Mouse (Mus musculus) CH12.LX (cell line): ENCODE results near the gene Synpo2l. TPM values are rescaled to one million over a fixed set of nuclear protein-coding genes. Genes with fewer than 3 reads are reported as not detected.

Experiments used
- DNase-seq: peaks from one replicate; pipeline ENCODE4 v3.0.0-alpha.2; 2013; ENCODE audit errors: extremely low read depth
- H3K27ac ChIP-seq: 2 replicates; pipeline ENCODE4 v1.5.1; 2012; ENCODE audit warnings: low read depth, mild to moderate bottlenecking, control low read depth, moderate library complexity; ENCODE audit not compliant: insufficient read depth
- H3K27me3 ChIP-seq: replicated peaks from 2 replicates; pipeline ENCODE3; 2012; ENCODE audit warnings: inconsistent platforms
- H3K36me3 ChIP-seq, 2 experiments: replicated peaks in 1 of 2; 2 replicates each; pipeline versions ENCODE3 to v1.6.1; 2012; ENCODE audit warnings: inconsistent platforms in 1 of 2, low read length in 1 of 2, mild to moderate bottlenecking in 1 of 2, mixed read lengths in 1 of 2, moderate library complexity in 1 of 2; ENCODE audit not compliant: control insufficient read depth in 1 of 2, insufficient read depth in 1 of 2
- H3K4me1 ChIP-seq, 2 experiments: 2 replicates each; pipeline ENCODE4 v1.6.1; 2012; ENCODE audit warnings: inconsistent platforms in 1 of 2, moderate library complexity in 1 of 2; ENCODE audit not compliant: insufficient read depth in 2 of 2, control insufficient read depth in 1 of 2
- H3K4me2 ChIP-seq: 2 replicates; pipeline ENCODE4 v1.6.1; 2012; ENCODE audit warnings: low read depth, mild to moderate bottlenecking, control low read depth; ENCODE audit not compliant: poor library complexity, insufficient read depth, severe bottlenecking
- H3K4me3 ChIP-seq, 3 experiments: fragments of 150-350 bp in 1 of 3; sonication (generic) in 1 of 3; replicated peaks in 1 of 3; 2 replicates each; pipeline versions ENCODE3 to v1.5.1; 2011 to 2012; ENCODE audit warnings: low read depth in 2 of 3, low read length in 2 of 3, mild to moderate bottlenecking in 2 of 3, moderate library complexity in 2 of 3, control low read depth in 1 of 3, improper control_type of control experiment in 1 of 3, inconsistent platforms in 1 of 3, mixed read lengths in 1 of 3; ENCODE audit not compliant: poor library complexity in 1 of 3
- H3K79me2 ChIP-seq: replicated peaks from 2 replicates; pipeline ENCODE4 v1.6.1; 2012; ENCODE audit warnings: mild to moderate bottlenecking, moderate library complexity; ENCODE audit not compliant: control insufficient read depth, poor library complexity, insufficient read depth, severe bottlenecking; ENCODE audit errors: extremely low read depth
- H3K9ac ChIP-seq: 2 replicates; pipeline ENCODE4 v1.6.1; 2012; ENCODE audit warnings: low read depth, mild to moderate bottlenecking, control low read depth, moderate library complexity; ENCODE audit not compliant: insufficient read depth
- H3K9me3 ChIP-seq: replicated peaks from 2 replicates; pipeline ENCODE3; 2012; ENCODE audit warnings: low read length, inconsistent platforms, mixed read lengths
- CHD1 ChIP-seq: IDR thresholded peaks from 2 replicates; pipeline ENCODE4 v1.6.1; 2012; ENCODE audit warnings: low read depth, low read length, improper control_type of control experiment, inconsistent platforms
- ELF1 ChIP-seq: IDR thresholded peaks from 2 replicates; pipeline ENCODE4 v1.6.1; 2014; ENCODE audit warnings: low read depth, mild to moderate bottlenecking, inconsistent platforms, low read length, improper control_type of control experiment
- EP300 ChIP-seq: IDR thresholded peaks from 2 replicates; pipeline ENCODE4 v1.6.1; 2011; ENCODE audit warnings: low read length, improper control_type of control experiment
- ETS1 ChIP-seq: conservative IDR thresholded peaks from 2 replicates; pipeline ENCODE4 v1.6.1; 2012; ENCODE audit warnings: low read depth, mild to moderate bottlenecking, inconsistent platforms, low read length, improper control_type of control experiment, moderate library complexity
- GABPA ChIP-seq: IDR thresholded peaks from 2 replicates; pipeline ENCODE4 v1.6.1; 2012; ENCODE audit warnings: low read depth, low read length, improper control_type of control experiment, inconsistent platforms; ENCODE audit not compliant: insufficient replicate concordance
- IRF4 ChIP-seq: IDR thresholded peaks from 2 replicates; pipeline ENCODE4 v1.6.1; 2014; ENCODE audit warnings: low read depth, mild to moderate bottlenecking, inconsistent platforms, low read length, improper control_type of control experiment
- JUND ChIP-seq: conservative IDR thresholded peaks from 2 replicates; pipeline ENCODE4 v1.6.1; 2011; ENCODE audit warnings: low read depth, low read length, improper control_type of control experiment
- KAT2A ChIP-seq: IDR thresholded peaks from 2 replicates; pipeline ENCODE4 v1.6.1; 2012; ENCODE audit warnings: low read length, improper control_type of control experiment, inconsistent platforms; ENCODE audit not compliant: insufficient replicate concordance
- MEF2A ChIP-seq: IDR thresholded peaks from 2 replicates; pipeline ENCODE4 v1.6.1; 2014; ENCODE audit warnings: low read depth, mild to moderate bottlenecking, inconsistent platforms, low read length, improper control_type of control experiment, borderline replicate concordance
- MXI1 ChIP-seq: IDR thresholded peaks from 2 replicates; pipeline ENCODE4 v1.6.1; 2011; ENCODE audit warnings: mild to moderate bottlenecking, low read depth, low read length, improper control_type of control experiment
- NELFE ChIP-seq: IDR thresholded peaks from 2 replicates; pipeline ENCODE4 v1.6.1; 2011; ENCODE audit warnings: low read depth, low read length, improper control_type of control experiment
- NRF1 ChIP-seq: IDR thresholded peaks from 2 replicates; pipeline ENCODE4 v1.6.1; 2014; ENCODE audit warnings: low read depth, mild to moderate bottlenecking, inconsistent platforms, low read length, improper control_type of control experiment, moderate library complexity
- PAX5 ChIP-seq: IDR thresholded peaks from 2 replicates; pipeline ENCODE4 v1.6.1; 2012; ENCODE audit warnings: low read length, inconsistent platforms, mixed read lengths
- SMC3 ChIP-seq: IDR thresholded peaks from 2 replicates; pipeline ENCODE4 v1.6.1; 2011; ENCODE audit warnings: low read depth, low read length, improper control_type of control experiment
- TBP ChIP-seq: conservative IDR thresholded peaks from 2 replicates; pipeline ENCODE4 v1.6.1; 2011; ENCODE audit warnings: low read depth, low read length, improper control_type of control experiment
- UBTF ChIP-seq: IDR thresholded peaks from 2 replicates; pipeline ENCODE4 v1.6.1; 2012; ENCODE audit warnings: low read depth, mild to moderate bottlenecking, inconsistent platforms, low read length, improper control_type of control experiment, moderate library complexity
- USF1 ChIP-seq: IDR thresholded peaks from 2 replicates; pipeline ENCODE4 v1.6.1; 2014; ENCODE audit warnings: low read depth, mild to moderate bottlenecking, inconsistent platforms, low read length, improper control_type of control experiment
- ZKSCAN1 ChIP-seq: IDR thresholded peaks from 2 replicates; pipeline ENCODE4 v1.6.1; 2012; ENCODE audit warnings: low read depth, inconsistent platforms, low read length, improper control_type of control experiment, borderline replicate concordance
- dilution Hi-C: fragments of 300-500 bp; cut with MboI; formaldehyde crosslinking; loops from 2 replicates; pipeline ENCODE4 v1.14.3; 2020; ENCODE audit warnings: low sequenced_read_pairs; ENCODE audit not compliant: extremely low pct_unique_long_range_greater_than_20kb, extremely low pct_ligation_motif_present
- in situ Hi-C: fragments of 300-500 bp; cut with MboI; formaldehyde crosslinking; loops from 3 replicates; pipeline ENCODE4 v1.14.3; 2019; ENCODE audit warnings: low sequenced_read_pairs, low pct_ligation_motif_present, low pct_unique_long_range_greater_than_20kb, mixed read lengths
- polyA plus RNA-seq: library from polyadenylated mRNA; unstranded; fragments of >175 nt; gene quantifications from 2 replicates; pipeline ENCODE4 v1.2.1, GENCODE M21; 2012; ENCODE audit warnings: low read depth; ENCODE audit not compliant: insufficient read length
- total RNA-seq, 2 experiments: library from RNA; depleted of rRNA; stranded (reverse); fragments of 300-350 nt in 1 of 2; fragments of >200 nt in 1 of 2; gene quantifications; 2 replicates each; pipeline ENCODE4 v1.2.3; 2012 to 2014

Synpo2l gene
- total and polyA plus RNA-seq, 3 experiments: 0.04 to 0.13 TPM; not detected in 1

- TF ChIP-seq TBP (peak; percentile 88), UBTF (no peak), USF1 (0 out of 2 replicates have a peak, but pooled peaks have one; percentile 8), IRF4 (peak; percentile 63), PAX5 (no peak), CHD1 (peak; percentile 78; the same call in 1 of the 2 replicates), MEF2A (peak; percentile 68), GABPA (no peak; the same call in 1 of the 2 replicates), MXI1 (peak; percentile 96), ETS1 (no peak), ZKSCAN1 (no peak), EP300 (no peak), KAT2A (peak; percentile 89; the same call in 1 of the 2 replicates), NELFE (peak; percentile 95), SMC3 (no peak), JUND (no peak), ELF1 (peak; percentile 88)
Observed at GRCm38 (mm10) chr14:20702741-20703381, 34.7 kb upstream of the Synpo2l start, which contains the start of gene Chchd1 (continued).

GRCm38 (mm10) chr14:20702096-20702740 lies 34.1 kb upstream of the Synpo2l start:
- Histone ChIP-seq H3K4me1 (peaks cover 3 to 51% of the 10 kb centered on the region in 2 experiments; a peak in 3 of 4 replicates), H3K4me2 (peak overlapping the region; percentile 96), H3K27me3 (no peaks in the 10 kb centered on the region), H3K9me3 (no peaks in the 10 kb centered on the region), H3K36me3 (peaks cover 9 to 44% of the 10 kb centered on the region in 2 experiments), H3K4me3 (peak overlapping the region; percentile 79 to 96 (median 94)), H3K79me2 (peaks cover 67% of the 10 kb centered on the region), H3K27ac (peak overlapping the region; percentile 70), H3K9ac (peak overlapping the region; percentile 90)
- no peak for TF ChIP-seq NRF1
- TF ChIP-seq KAT2A: no peak
- in situ Hi-C loops: no loop called here
- peak; percentile 20 for DNase-seq
- dilution Hi-C loops: no loop called here
